Mouse (Mus musculus) cortical plate, adult 2 months (tissue): ENCODE measurements around the gene Fgf9.

ENCODE experiments used
- CTCF ChIP-seq: fragments of 200-500 bp; IDR thresholded peaks from 2 replicates; pipeline ENCODE4 v1.5.1; 2011; ENCODE audit warnings: mild to moderate bottlenecking, control low read depth, low read length; ENCODE audit not compliant: insufficient read depth; ENCODE audit errors: extremely low read depth
- POLR2A ChIP-seq: fragments of 200-500 bp; IDR thresholded peaks from 2 replicates; pipeline ENCODE4 v1.6.1; 2011; ENCODE audit warnings: mild to moderate bottlenecking, low read length, control low read depth; ENCODE audit not compliant: insufficient read depth; ENCODE audit errors: extremely low read depth

- TF ChIP-seq CTCF (no peak), POLR2A (no peak)
Observed at GRCm38 (mm10) chr14:58074621-58075432, 4.5 kb downstream of the Fgf9 start.
